Mouse (Mus musculus) MN1 (cell line): ENCODE results near the gene Morc3.
A peak's percentile ranks its signal among the peaks of the same experiment; 100 is the strongest.

Experiments used
- DNase-seq: peaks from one replicate; pipeline ENCODE4 v3.0.0-alpha.2; 2016; ENCODE audit warnings: low spot score

Morc3 gene

DNA sequence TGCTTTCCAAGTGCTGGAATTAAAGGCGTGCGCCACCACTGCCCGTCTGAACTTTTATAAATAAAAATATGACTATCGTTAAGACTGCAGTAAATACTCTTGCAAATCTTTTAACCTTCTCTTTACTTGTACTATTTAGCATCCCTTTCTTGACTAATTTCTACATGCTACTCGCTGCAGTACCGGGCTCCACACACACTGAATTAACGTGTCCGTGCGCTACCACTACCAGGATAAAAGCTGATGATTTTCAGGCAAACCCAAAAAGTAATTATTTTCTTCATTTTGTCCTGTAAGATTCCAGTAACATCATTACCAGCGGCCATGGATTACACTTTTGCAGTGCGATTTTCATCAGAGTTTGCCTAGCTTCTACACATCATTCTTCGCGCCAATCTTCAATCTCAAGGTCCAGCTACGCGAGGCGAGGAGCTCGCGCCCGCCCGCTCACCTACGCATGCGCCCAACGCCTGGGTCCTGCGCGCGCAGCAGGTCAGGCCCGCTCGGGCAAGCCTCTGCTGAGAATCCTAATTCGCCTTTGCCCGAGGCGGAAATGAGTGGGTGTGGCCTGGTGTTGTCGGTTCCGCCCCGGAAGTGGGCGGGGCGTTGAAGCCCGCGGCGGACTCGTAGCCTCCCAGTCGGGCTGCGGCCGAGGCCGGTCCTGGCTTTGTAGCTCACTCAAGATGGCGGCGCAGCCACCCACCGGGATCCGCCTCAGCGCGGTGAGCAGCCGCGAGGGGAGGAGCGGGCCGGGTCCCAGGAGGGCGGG, at the start of gene Morc3:
Gene Morc3 (plus strand): TSS at position 495 of the 769 bp plus-strand sequence.
- DNase-seq = peak; percentile 99

DNA sequence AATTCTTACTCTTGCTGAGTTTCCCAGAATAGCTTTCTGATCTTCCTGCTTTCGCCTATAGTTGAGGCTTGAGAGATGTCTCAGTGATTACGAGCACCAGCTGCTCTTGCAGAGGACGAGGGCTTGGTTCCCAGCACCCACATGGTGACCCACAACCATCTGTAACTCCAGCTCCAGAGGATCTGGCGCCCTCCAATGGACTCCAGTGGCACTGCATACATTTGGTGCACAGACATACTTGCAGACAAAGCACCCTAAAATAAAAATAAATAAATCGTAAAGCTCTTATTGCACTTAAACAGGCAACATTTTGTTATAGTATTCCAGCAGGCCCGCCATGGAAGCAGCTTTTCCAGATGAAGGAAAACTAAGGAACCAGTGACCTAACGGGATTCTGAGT, 47.7 kb upstream of the Morc3 start:
- DNase-seq = no peak

DNA sequence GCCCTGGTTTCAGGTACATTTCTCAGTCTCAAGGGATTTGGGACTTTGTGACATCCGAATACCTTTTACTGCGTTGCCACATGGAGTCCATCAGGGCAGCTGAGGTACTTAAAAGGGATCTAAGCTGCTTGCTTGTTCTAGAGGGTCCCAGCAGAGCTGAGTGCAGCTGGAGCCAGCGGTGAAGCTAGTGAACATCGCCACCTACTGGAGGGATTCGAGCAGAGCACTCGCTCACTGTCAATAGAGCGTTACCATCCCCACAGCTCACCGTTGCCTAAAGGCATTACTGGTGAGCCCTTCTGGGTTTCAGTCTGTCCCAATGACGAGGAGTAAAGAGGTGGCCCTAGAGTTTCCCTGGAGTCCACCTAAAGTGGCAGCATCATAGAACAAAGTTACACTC, 46.1 kb upstream of the Morc3 start:
- peak; percentile 51 for DNase-seq

DNA sequence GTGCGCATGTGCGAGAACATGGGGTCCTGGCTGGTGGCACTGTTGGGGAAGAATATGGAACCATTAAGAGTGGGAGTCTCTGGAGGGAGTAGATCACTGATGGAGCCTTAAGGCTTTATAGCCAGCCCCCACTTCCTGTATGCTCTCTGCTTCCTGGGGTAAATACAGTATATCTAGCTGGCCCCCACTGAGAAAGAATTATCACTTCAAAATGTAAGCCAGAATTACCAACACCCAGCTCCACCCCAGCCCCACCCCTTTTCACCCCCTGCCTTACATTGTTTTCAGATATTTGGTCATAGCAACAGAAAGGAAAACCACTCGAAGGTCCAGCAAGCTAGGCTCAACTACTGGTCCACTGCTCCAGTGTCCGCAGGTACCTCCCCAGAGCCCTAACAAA, 43.5 kb upstream of the Morc3 start:
- no peak for DNase-seq

DNA sequence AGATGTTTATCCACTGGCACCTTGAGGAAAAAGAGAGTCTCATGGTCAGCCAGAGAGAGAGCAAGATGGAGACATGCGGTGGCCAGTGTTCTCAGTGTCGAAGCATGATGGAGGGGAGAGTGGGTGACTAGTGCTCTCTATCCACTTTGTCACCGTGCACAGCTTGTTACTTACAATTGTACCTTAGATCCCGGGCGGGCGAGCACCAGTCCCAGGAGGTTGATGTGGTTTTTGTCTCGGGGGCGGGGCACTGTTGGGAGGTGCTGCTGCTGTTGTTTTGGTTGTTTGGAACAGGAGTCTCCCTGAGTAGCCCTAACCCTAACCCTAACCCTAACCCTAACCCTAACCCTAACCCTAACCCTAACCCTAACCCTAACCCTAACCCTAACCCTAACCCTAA, 43.0 kb upstream of the Morc3 start:
- no peak for DNase-seq

DNA sequence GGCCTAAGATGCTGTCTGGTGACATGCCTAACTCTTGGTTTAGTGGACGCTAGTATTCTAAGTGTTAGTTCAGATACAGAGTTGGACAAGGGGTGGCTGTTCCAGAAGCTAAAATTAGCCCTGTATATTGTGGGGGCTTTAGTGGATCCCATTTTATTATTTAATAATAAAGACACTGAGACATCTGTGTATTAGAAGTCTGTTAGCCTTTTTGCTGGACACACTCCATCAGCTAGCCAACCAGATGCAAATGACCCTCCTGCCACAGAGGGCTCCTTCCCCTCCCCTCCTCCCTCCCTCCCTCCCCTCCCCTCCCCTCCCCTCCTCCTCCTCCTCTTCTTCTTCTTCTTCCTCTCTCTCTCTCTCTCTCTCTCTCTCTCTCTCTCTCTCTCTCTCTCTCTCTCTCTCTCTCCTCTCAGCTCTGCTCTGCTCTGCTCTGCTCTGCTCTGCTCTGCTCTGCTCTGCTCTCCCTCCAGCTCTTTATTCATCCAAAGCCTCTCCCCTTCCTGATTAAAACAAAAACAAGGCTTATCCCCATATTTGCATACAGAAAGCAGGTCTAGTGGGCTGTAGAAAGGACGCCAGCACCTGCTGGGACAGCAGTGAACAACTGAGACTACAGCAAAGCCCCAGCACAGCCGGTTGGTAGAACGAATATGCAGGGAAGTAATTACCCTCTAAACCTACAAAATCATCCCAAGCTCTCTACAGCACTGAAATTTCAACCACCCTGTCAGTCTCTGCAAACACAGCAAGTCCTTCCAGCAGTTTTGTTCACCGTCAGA, 41.8 kb upstream of the Morc3 start:
- DNase-seq = no peak

DNA sequence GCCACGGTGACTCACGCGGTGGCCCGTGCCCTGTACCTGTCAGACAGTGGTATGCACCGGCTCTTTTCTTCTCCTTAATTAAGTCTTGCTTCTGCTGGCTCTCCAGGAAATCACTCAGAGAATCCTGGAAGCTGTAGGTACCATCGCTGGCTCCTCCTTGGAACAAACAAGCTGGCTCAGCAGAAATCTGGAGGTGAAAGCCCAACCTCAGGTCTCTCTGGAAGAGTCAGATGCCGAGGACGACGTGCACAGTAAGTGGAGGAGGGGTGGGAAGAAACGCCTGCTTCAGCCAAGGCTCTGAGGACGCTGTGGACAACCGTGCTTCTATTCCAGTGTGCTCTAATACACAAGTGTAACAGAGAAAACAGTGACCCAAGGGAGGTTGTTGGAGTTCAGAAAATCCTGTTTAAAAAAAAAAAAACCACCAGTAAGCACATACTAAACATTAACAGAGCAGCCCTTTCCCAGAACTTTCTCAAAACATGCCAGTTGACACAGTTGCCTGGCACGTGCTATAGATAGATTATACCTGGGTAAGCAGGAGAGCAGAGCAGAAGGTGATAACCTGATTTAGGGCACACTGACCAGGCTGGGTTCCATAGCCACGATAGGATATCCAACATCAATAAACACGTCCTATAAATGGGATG, 38.8 kb upstream of the Morc3 start:
- no peak for DNase-seq

DNA sequence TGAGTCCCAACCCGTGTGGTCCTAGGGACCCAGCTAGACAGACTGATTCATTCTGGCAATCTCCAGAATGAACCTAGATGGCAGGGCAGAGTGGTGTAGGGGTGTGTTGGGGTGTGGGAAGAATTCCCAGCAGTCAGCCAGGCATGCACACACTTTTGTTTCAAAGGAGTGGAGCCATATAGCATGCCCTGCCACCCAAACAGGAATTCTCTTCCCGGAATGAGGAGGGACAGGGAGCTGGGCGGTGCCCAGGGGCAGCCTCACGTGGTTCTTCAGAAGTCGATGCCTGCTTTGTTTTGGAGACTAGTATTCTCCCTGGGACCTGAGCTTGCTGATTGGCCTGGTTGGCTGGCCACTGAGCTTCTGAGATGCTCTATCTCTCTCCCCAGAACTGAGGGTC, 37.1 kb upstream of the Morc3 start:
- no peak for DNase-seq

DNA sequence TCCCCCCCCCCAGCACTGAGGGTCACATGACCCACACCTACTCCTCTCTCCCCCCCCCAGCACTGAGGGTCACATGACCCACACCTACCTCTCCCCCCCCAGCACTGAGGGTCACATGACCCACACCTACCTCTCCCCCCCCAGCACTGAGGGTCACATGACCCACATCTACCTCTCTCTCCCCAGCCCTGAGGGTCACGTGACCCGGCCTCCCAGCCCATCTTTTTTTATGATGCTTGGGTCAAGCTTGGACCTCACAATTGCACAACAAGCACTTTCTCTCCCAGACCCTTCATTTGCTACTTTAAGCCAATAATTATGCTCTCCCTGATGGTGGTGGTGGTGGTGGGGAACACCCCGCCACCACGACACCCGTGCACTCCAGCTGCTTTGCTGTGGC, 36.5 kb upstream of the Morc3 start:
- no peak for DNase-seq

DNA sequence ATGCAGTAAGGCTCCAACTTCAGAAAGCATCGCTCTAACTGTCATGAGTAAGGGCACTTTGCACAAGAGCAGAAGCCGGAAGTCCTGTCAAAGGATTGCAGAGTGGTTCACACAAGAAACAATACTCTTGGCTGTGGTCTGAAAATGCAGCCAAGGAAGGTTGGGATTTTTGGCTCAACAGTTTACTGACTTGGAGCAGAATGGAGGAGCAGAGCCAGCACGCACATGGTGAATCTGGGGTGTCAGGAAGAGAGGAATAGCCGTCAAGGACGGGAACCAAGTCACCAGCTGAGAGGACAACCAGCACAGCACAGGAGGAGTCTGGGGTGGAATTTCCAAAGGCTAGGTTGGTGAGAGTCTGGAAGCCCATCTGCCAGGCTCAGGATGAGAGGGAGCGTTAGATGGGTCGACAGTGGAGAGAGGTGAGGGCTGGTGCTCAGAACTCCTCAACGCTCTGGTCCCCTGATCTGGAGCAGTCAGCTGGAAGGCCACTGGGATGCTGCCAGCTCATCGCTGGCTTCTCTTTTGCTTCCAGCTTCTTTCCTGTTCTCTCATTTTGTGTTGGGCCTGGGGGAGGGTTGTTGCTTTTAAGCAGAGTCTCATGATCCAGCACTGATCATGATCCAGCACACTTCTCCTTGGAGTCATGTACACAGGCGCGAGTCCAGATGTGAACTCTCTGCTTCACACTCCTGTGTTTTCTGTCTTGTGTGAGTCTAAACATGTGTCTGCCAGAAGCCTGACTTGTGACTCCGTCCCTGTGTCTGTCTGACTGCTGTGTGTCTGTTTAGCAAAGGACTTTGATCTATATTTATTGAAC, 34.7 kb upstream of the Morc3 start:
- no peak for DNase-seq

DNA sequence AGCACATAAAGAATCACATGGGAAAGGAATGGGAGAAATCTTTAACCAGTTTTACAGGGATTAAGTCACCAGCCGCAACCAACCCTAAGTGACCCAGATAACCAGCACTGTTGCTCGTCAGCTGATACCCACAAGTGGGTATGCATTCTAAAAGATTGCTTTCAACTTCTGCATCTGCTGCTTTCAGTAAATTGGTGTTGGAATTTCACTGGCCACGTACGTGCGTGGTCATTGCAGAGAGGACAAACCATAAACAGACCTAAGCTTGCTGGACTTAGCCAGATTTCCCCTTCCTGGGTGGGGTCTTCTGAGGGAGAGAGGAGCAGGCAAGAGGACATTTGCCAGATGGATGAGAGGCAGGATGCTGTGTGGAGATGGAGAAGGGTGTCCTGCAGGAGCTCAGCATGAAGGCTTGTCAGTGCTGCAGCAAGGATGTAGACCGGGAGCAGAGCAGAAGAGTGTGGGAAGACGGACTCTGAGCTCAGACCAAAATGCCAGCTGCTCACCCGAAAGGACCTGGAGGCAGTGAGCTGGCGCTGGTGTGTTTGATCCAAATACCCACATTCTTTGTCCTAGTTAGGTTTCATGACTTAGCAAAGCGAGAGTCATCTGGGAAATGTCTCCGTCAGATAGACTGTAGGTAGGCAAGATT, 34.0 kb upstream of the Morc3 start:
- DNase-seq = no peak

DNA sequence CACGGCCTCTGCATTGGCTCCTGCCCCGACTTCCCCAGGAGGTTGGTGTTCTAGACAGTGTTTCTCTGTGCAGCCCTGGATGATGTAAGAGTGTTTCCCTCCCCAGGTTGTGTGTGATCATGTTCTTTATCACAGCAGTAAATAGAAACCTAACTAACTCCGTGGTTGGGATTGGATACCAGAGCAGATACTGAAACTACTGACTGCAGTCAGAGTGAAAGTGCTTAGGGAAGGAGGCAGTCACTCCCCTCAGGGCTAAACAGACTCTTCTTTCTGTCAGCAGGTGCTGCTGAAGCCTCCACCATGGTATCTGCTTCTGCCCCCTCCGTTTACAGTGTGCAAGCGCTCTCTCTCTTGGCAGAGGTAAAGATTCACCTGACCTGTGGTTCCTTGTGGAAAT, 33.3 kb upstream of the Morc3 start:
- no peak for DNase-seq

DNA sequence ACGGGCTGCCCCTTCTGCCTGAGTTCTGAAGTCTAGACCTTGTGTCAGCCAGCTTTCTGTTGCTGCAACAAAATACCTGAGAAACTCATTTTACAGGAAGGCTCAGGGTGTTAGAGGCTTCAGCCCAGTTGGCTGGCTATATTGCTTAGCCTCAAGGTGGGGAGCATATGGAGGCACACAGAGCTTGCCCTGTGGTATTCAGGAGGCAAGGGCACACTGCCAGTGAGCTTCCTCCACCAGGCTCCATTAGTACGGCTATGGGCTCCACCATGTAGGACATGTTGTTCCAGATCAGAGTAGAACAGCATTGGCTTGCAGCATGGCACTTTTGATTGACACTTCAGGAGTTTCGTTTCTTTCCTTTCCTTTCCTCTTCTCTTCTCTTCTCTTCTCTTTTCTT, 32.9 kb upstream of the Morc3 start:
- DNase-seq = no peak

DNA sequence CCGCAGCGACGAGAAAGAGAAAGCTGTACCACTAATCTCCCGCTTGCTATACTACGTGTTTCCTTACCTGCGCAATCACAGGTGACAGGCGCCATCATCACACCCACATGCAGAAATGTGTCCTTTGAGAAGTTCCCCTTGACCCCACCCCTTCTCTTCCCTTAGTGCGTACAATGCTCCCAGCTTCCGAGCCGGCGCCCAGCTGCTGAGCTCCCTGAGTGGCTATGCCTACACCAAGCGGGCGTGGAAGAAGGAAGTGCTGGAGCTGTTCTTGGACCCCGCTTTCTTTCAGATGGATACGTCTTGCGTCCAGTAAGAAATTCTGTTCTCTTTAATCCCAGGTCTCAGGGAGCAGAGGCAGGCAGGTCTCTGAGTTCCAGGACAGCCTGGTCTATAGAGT, 32.0 kb upstream of the Morc3 start:
- no peak for DNase-seq

DNA sequence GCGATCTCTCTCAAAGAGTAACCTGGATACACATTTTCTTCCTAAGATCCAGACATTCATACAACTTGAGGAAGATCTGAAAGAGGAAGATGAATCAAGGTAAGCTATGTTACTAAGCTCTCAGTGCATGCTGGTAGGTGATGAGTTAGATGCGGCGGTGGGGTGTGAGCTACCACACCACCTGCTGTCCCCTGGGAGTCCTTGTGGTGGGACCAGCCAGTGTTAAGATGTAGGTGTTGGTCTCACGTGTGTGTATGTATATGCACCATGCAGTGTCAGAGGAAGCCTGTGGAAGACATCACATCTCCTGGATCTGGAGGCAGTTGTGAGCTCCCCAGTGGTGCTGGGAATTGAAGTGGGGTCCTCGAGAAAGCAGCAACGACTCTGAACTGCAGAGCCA, 24.8 kb upstream of the Morc3 start:
- DNase-seq = no peak

DNA sequence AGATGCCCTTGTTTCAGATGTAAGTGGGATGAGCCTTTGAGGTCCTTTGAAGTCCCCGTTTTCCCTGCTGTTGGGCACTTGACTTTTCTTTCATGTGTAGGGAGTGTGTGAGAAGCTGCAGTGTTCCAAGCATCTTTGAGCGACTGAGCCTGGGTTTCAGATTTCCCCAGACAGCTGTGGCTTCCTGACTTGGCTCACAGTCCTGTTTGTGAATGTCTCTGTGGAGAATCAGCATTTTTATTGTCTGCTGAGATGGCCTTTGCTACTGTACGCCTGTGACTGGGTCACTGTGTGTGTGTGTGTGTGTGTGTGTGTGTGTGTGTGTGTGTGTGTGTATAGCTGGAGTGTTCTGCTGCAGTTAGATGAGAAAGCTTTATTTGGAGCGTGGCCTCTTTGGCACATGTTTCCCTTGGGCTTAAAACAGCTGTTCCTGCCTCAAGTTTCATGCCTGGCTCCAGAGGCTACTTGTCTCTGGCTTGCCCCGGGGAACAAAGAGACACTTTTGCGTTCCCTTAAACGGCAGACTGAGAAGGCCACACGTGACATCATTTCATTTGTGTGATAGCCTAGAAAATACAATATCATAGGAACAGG, 23.9 kb upstream of the Morc3 start:
- no peak for DNase-seq

DNA sequence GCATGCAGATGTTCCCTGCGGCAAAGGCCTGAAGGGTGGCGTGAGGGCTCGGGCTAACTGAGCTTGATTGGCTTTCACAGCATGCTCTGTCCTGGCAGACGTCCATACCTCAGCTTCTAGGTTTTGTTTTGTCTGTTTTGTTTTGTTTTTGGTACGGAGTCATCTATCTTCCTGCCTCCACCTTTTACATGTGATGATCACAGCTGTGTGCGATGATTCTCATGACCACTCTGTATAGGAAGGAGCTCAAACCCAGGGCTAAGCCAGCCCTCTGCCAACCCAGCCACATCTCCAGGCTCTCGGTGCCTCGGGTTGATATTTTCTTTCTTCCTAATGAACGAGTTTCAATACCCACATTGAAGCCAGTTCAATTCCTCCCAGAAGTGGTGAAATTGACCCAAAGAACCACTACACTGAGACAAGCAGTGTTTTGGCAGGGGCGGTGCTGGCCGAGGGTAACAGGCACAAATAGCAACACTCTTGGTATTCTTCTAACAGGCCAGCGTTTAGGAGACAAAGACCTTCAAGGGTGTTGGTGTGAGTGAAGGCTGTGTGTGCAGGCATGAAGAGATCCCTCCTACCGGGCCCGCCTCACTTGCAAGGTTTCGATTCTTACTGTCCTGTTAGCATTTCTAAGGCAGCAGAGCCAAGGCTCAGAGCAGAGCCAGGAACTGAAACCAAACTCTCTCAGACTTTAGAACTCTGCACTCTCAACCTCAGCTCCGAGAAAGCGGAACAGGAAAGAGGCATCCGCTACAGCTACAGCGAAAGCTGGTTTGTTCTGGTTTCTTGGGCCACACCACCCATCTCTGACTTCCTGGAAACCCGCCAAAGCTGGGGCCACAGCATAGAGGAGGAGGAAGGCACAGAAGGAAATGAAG, 15.8 kb upstream of the Morc3 start:
- peak; percentile 48 for DNase-seq

DNA sequence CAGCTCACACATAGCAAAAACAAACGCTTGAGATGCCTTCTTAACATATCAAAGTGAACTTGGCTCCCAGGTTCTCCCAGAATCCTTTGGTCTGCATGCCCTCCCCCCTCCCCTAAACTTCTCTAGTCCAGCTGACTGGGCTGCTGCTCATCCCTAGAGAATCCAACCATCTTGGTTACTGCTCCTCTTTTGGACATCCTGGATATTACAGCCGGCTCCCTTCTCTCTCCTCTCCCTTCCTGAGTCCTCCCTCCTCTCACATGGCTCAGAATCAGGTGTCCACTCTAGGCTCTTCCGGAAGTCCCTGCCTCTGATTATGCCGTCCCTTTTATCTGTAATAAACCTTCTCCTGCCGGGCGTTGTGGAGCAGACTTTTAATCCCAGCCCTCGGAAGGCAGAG, 15.1 kb upstream of the Morc3 start:
- peak; percentile 80 for DNase-seq

DNA sequence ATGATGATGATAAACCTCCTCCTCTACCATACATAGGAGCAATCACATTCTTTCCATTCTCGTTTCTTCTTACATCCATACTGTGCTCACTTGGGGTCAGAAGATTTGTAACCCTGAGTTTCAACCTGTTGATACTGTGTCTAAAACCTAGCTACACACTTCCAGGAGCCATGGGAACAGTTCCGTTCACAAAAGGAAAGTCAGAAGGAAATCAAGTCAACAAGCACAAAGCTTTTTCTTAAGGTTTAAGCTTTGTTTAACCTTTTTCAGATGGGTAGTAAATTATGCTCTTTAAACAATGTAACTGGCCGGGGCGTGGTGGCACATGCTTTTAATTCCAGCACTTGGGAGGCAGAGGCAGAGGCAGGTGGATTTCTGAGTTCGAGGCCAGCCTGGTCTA, 14.6 kb upstream of the Morc3 start:
- DNase-seq = no peak

DNA sequence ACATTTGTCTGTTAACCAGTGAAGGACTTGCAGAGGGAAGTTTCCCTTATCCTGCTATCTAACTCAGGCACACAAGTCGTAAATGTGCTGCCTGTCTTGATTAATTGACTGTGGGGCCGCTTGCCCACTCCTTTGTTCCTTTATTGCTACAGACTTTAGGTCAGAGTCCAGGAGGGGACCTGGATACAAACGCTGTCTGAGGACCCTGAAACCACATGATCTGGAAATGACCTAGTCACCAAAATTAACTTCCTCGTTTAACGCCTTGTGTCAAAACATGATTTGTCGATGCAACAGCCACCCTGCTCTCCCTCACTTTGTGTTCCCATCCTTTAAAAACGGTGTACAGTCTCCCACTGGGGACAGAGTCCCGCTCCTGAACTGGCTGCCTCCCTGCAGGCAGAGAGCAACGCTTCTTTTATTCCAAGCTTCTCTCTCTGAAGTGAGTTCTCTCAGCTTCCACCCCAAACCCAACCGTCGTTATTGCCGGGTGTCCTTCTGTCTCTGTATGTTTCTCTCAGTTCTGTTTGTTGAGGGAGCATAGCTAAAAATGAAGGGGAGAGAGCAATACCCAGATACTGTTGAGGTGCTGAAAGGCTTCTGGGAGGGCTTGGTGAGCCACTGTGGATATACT, 13.1 kb upstream of the Morc3 start:
- DNase-seq = no peak
